Mouse (Mus musculus) gastrocnemius, postnatal 10 days (tissue): ENCODE data around the gene Olfr703. TPM values are rescaled to one million over a fixed set of nuclear protein-coding genes. Genes with fewer than 3 reads are reported as not detected.

Experiments
- DNase-seq: peaks from one replicate; pipeline ENCODE4 v3.0.0; 2021; ENCODE audit warnings: mixed read lengths
- long read RNA-seq, 2 experiments: library from polyadenylated mRNA; stranded (forward); transcript quantifications; one replicate each; pipeline ENCODE4 v2.0.0; 2021
- total RNA-seq, 2 experiments: library from RNA; stranded (reverse); gene quantifications; 2 replicates each; pipeline ENCODE4 v1.2.3; 2021

The Olfr703 gene
- total RNA-seq, result not detected
- long read RNA-seq, experiment 1, result 0 reads
- long read RNA-seq, experiment 2, result 0 reads

GRCm38 (mm10) chr7:106843060-106843459 is at the start of gene Olfr703:
Olfr703 (plus strand) TSS chr7:106843360.
- no peak for DNase-seq

GRCm38 (mm10) chr7:106808734-106809133 is 34.4 kb upstream of the Olfr703 start, which contains the start of gene Olfr700:
Olfr700 (minus strand) TSS chr7:106808834.
- DNase-seq, result no peak

DNA sequence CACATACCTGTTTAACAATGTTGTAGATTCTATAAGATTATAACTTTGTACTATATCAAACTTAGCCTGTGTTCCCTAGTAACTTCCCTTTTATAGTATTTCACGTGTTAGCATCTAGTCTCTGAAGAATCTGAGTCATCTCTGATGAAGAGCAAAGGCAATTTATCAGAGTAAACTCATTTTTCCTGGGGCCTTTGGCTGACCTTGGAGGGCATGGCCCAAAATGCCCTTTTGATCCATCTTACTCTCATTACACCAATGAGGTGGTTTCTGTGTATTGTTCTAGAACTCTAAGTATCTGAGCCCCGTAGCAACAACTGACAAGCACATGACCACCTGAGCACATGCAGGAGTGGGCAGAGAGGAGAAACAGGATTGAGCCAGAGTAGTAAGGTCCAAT is 29.3 kb upstream of the Olfr703 start, which contains the start of gene Olfr701:
Gene Olfr701, plus strand, starts transcription at position 301 of the 400 bp plus-strand sequence.
- DNase-seq, result no peak

DNA sequence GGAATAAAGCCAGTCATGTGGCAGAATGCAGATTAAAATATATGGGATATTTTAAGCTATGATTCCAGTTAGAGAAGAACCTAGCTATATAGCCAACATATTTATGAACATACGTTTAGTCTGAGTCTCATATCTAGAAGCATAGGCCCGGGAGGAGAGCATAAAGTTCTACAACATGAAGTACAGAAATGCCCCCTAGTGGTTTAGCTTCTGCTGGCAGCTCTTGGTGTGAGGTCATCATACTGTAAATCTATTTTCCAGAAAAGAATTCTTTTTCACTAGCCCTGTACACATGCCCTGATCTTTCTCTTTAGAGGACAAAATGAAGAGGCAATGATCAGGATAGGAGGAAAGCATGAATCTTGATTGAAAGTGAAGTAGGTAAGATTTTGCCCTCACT is 27.4 kb upstream of the Olfr703 start:
- DNase-seq, result no peak

GRCm38 (mm10) chr7:106818414-106818813 is 24.7 kb upstream of the Olfr703 start:
- no peak for DNase-seq

GRCm38 (mm10) chr7:106833793-106834192 is 9.4 kb upstream of the Olfr703 start, which contains the start of gene Olfr702:
Olfr702 (minus strand) TSS chr7:106833893.
- no peak for DNase-seq

GRCm38 (mm10) chr7:106862885-106863284 is 19.7 kb downstream of the Olfr703 start, which contains the start of gene Olfr704:
Olfr704 (plus strand) TSS chr7:106863185.
- no peak for DNase-seq

DNA sequence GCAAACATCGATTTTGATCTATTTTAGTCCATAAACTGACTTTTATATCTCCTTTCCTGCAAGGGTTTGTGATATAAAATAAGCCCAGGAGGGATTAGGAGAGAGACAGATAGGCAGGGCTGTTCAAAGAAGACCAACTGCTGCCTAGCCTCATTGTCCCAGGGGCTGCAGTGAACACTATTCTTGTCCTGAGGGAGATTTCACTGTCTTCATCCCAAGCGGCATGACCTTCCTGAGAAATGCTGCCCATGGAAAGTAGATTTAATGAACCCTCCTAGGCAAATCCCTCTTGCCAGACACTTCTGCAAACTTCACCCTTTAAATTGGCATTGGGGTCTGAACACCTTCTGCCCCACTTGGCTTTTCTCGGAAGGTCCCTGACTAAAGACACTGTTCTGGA is 33.6 kb downstream of the Olfr703 start, which contains the start of gene Olfr705:
Gene Olfr705, minus strand, starts transcription at position 101 of the 400 bp plus-strand sequence.
- DNase-seq, result no peak

DNA sequence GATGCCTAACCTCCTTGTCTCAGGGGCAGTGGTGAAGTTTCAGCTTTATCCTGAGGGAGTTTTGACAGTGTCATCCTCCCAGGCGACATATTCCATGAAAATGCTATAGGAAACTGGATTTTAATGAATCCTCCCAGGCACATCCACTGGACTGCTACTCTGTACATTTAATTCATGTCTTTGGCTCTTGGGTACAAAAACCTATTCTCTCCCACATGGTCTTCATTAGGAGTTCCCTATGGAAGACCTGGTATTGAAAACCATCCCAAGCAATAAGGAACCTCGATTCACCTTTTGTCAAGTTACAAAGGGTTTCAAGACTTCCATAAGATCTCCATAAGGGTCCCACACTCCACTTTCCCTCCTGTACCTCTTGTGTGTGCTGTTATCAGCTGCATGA is 44.9 kb downstream of the Olfr703 start, which contains the start of gene Olfr706:
Gene Olfr706, minus strand, starts transcription at position 101 of the 400 bp plus-strand sequence.
- no peak for DNase-seq

Other genes starting within 250 kb of the Olfr703 start
- gene Olfr693, start 162.8 kb upstream of the Olfr703 start, total RNA-seq, result not detected
- gene Olfr694, start 151.5 kb upstream of the Olfr703 start, total RNA-seq, result not detected
- not detected for gene Olfr695, start 127.0 kb upstream of the Olfr703 start, total RNA-seq
- not detected for gene Olfr697, start 100.9 kb upstream of the Olfr703 start, total RNA-seq
- gene Olfr698, start 88.0 kb upstream of the Olfr703 start, total RNA-seq, result not detected
- gene Olfr699, start 50.2 kb upstream of the Olfr703 start, total RNA-seq, result not detected
- not detected for gene Olfr700, start 34.5 kb upstream of the Olfr703 start, total RNA-seq
- gene Olfr701, start 29.2 kb upstream of the Olfr703 start, total RNA-seq, result not detected
- gene Olfr702, start 9.5 kb upstream of the Olfr703 start, total RNA-seq, result not detected
- gene Olfr704, start 19.8 kb downstream of the Olfr703 start, total RNA-seq, result not detected
- gene Olfr705, start 33.5 kb downstream of the Olfr703 start, total RNA-seq, result not detected
- gene Olfr706, start 44.8 kb downstream of the Olfr703 start, total RNA-seq, result not detected
- gene Olfr707, start 57.9 kb downstream of the Olfr703 start, total RNA-seq, result not detected
- gene Olfr1532-ps1, start 64.6 kb downstream of the Olfr703 start, total RNA-seq, result not detected
- gene Olfr709-ps1, start 88.9 kb downstream of the Olfr703 start, total RNA-seq, result not detected
- gene Olfr710, start 105.0 kb downstream of the Olfr703 start, total RNA-seq, result not detected
- gene Olfr6, start 120.6 kb downstream of the Olfr703 start, total RNA-seq, result not detected
- gene Olfr711, start 132.1 kb downstream of the Olfr703 start, total RNA-seq, result not detected
- gene Olfr2, start 162.7 kb downstream of the Olfr703 start, total RNA-seq, result not detected
- gene Olfr713, start 187.8 kb downstream of the Olfr703 start, total RNA-seq, result not detected
- not detected for gene Olfr714, start 227.6 kb downstream of the Olfr703 start, total RNA-seq
- not detected for gene Olfr17, start 249.9 kb downstream of the Olfr703 start, total RNA-seq